Mouse (Mus musculus) liver, postnatal 0 days (tissue): ENCODE results near the gene Eps8l3.

Experiments
- CTCF ChIP-seq: sonication (generic); IDR thresholded peaks from 2 replicates; pipeline ENCODE4 v1.5.1; 2016; ENCODE audit warnings: antibody characterized with exemption, low read depth
- EP300 ChIP-seq: IDR thresholded peaks from 2 replicates; pipeline ENCODE4 v1.6.1; 2016; ENCODE audit warnings: antibody characterized with exemption, low read depth, mild to moderate bottlenecking

DNA sequence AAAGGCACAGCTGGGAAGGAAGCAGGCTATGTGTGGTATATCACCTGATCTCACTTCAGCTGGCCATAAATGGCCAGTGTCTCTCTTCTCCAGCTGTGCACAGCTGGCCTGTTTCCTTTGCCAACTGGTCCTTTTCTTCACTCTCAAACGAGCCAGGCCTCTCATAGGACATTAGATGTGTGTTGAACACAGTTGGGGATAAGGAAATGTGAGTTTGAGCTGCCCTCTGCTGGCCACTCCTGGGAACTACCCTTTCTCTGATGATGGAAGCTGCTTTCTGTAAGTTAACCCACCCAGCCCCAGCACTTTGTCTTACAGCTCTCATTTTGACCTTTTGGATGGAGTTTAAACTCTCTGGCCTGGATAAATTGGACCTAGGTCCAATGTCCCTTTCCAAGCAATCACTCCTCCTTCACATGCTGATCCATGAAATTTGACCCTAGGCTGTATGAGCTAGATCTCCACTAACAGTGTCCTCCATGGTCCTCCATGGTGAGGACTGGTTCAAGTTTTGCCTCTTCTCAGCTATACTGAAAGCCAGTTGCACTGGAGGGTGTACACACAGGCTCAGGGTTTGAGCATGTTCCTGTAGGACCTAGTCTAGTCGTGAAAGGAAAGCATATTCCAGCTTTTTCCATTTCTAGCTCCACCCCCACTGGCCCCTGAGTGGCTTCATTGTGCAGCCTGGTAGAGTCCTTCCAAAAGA lies 13.0 kb upstream of the Eps8l3 start:
- peak; percentile 94 for TF ChIP-seq CTCF
- no peak for TF ChIP-seq EP300
